Mouse (Mus musculus) heart, adult 2 months (tissue): ENCODE measurements around the gene Ppp1r32.

Experiments
- CTCF ChIP-seq: fragments of 200-600 bp; IDR thresholded peaks from 2 replicates; pipeline ENCODE4 v1.8.1; 2022; ENCODE audit warnings: antibody characterized with exemption, mild to moderate bottlenecking, moderate library complexity
- EP300 ChIP-seq: fragments of 200-500 bp; IDR thresholded peaks from 2 replicates; pipeline ENCODE4 v1.6.1; 2011; ENCODE audit warnings: low read depth, low read length, control low read depth; ENCODE audit not compliant: insufficient read depth
- POLR2A ChIP-seq: fragments of 200-500 bp; IDR thresholded peaks from 2 replicates; pipeline ENCODE4 v1.6.1; 2011; ENCODE audit warnings: mild to moderate bottlenecking, low read depth, low read length, control low read depth; ENCODE audit not compliant: insufficient read depth

- TF ChIP-seq CTCF: no peak
- TF ChIP-seq POLR2A: no peak
- TF ChIP-seq EP300: no peak
These were observed 8.9 kb downstream of the Ppp1r32 start for GRCm38 (mm10) chr19:10473779-10474178.
